In the genomic region with DNA sequence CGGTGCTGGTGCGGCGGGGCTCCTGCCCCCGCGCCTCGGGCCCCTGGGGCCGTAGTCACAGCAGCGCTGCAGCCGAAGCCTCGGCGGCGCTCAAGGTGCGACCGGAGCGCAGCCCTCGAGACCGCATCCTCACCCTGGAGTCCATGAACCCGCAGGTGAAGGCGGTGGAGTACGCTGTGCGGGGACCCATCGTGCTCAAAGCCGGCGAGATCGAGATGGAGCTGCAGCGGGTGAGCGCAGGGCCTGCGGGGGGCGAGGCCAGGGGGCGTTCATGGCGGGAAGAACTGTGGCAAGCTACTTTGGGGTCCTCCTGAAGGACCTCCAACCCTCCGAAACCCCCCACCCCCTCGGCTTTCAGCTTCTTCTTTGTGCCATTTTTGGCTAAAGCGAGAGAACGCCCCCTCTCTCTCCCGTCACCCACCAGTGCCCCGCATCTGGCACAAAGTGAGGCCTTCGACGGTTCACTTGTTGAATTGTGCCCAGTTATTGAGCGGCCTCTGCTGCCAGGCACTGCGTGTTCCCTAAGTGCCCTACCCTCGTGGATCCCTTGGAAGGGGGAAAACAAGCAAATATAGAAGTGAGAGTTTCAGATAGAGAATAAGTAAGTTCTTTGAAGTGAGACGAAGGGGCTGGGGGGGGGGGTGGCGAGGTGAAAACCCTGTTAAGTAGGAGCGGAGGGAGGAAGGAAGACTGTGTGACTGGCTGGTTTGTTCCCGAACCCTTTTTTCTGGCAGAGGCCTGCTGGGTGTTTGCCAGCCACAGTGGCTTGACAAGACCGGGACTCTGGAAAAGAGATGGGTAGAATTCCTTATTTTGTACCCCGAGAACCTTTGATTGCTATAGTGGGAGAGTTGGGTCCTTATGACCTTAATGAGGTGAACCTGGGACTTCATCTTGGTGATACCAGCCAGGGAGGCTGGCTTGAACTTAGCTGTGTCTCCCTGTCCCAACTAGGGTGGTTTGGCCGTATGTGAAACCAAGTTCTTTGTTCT, we compare ENCODE assay signal across 8 mouse cellular contexts. TPM values are rescaled to one million over a fixed set of nuclear protein-coding genes. Genes with fewer than 3 reads are reported as not detected.
DNase-seq lines count a peak whose midpoint lies in the region; ATAC-seq and TF ChIP-seq lines count a peak whose summit lies in the region.

No protein-coding gene starts in this region.

- ATAC-seq in forebrain, embryonic 15.5 days (replicated peaks), result peak; percentile 44; the same call in 1 of the 2 replicates
- ATAC-seq in kidney, embryonic 16.5 days (ENCODE audit: low FRiP score, low TSS enrichment), result peak; percentile 43

- H3K79me2 ChIP-seq in macrophage (ENCODE audit: inconsistent target), result no peaks in the 10 kb centered on the region

- H3K9me3 ChIP-seq in forebrain, embryonic 15.5 days, result no peaks in the 10 kb centered on the region
- H3K9me3 ChIP-seq in kidney, embryonic 16.5 days (ENCODE audit: low read length), result no peaks in the 10 kb centered on the region

- H3K27me3 ChIP-seq in forebrain, embryonic 15.5 days, result no peaks in the 10 kb centered on the region
- no peaks in the 10 kb centered on the region for H3K27me3 ChIP-seq in kidney, embryonic 16.5 days (ENCODE audit: insufficient read depth, low read length)
- H3K27me3 ChIP-seq in splenic B cell, adult 2 months (ENCODE audit: control insufficient read depth, insufficient read depth, low read length, poor library complexity, severe bottlenecking), result no peaks in the 10 kb centered on the region; the same call in 1 of the 2 replicates

- no peaks in the 10 kb centered on the region for H3K36me3 ChIP-seq in forebrain, embryonic 15.5 days
- H3K36me3 ChIP-seq in kidney, embryonic 16.5 days (ENCODE audit: insufficient read depth, low read length), result no peaks in the 10 kb centered on the region
- H3K36me3 ChIP-seq in macrophage (ENCODE audit: inconsistent target), result no peaks in the 10 kb centered on the region
- no peaks in the 10 kb centered on the region for H3K36me3 ChIP-seq in splenic B cell, adult 2 months (ENCODE audit: control insufficient read depth, insufficient read depth, low read length, poor library complexity, severe bottlenecking)

- 10% methylated on average over 49 of the region's 49 CpGs for WGBS in lung, adult 2 months
- WGBS in forebrain, embryonic 15.5 days, result 3% methylated on average over 49 of the region's 49 CpGs
- 7% methylated on average over 48 of the region's 49 CpGs for WGBS in kidney, embryonic 16.5 days
- 15% methylated on average over 45 of the region's 49 CpGs for WGBS in macrophage (ENCODE audit: missing documents)

- H3K4me1 ChIP-seq in lung, adult 2 months (ENCODE audit: control insufficient read depth, insufficient read depth, low read length), result 0 out of 2 replicates have a peak, but pooled peaks cover 4% of the 10 kb centered on the region
- no peaks in the 10 kb centered on the region for H3K4me1 ChIP-seq in brown adipose tissue, adult 24 weeks (ENCODE audit: control insufficient read depth, insufficient read depth, insufficient read length, low read length)
- peaks cover 16% of the 10 kb centered on the region for H3K4me1 ChIP-seq in forebrain, embryonic 15.5 days
- no peaks in the 10 kb centered on the region for H3K4me1 ChIP-seq in kidney, embryonic 16.5 days (ENCODE audit: insufficient read depth, low read length)

- H3K4me3 ChIP-seq in lung, adult 2 months (replicated peaks; ENCODE audit: extremely low read depth, low read depth, low read length), result peak overlapping the region; percentile 92
- H3K4me3 ChIP-seq in brown adipose tissue, adult 24 weeks (ENCODE audit: insufficient read depth, low read depth, low read length), result peak overlapping the region; percentile 87
- peak overlapping the region; percentile 82 for H3K4me3 ChIP-seq in forebrain, embryonic 15.5 days
- H3K4me3 ChIP-seq in kidney, embryonic 16.5 days (ENCODE audit: low read length), result peak overlapping the region; percentile 73
- peak overlapping the region; percentile 50 for H3K4me3 ChIP-seq in macrophage (ENCODE audit: inconsistent target)

- TF ChIP-seq POLR2A in lung, adult 2 months (IDR thresholded peaks at IDR 0.05; ENCODE audit: borderline replicate concordance, extremely low read depth, low read depth, low read length), result no peak

- H3K9ac ChIP-seq in forebrain, embryonic 15.5 days (replicated peaks), result peak overlapping the region; percentile 74
- peak overlapping the region; percentile 84 for H3K9ac ChIP-seq in kidney, embryonic 16.5 days (replicated peaks; ENCODE audit: low read length)

- no peak for TF ChIP-seq CTCF in lung, adult 2 months (IDR thresholded peaks at IDR 0.05; ENCODE audit: insufficient read depth, low read length)

- no peak overlapping the region for H3K27ac ChIP-seq in brown adipose tissue, adult 24 weeks (replicated peaks; ENCODE audit: low read depth, low read length)
- H3K27ac ChIP-seq in forebrain, embryonic 15.5 days (replicated peaks), result peak overlapping the region; percentile 78
- no peak overlapping the region for H3K27ac ChIP-seq in kidney, embryonic 16.5 days (ENCODE audit: low read length)
- no peak overlapping the region for H3K27ac ChIP-seq in macrophage

- peak overlapping the region; percentile 86 for H3K4me2 ChIP-seq in forebrain, embryonic 15.5 days (replicated peaks)
- peak overlapping the region; percentile 98 for H3K4me2 ChIP-seq in kidney, embryonic 16.5 days (replicated peaks; ENCODE audit: low read depth, low read length)

- DNase-seq in lung, adult 2 months, result no peak
- DNase-seq in lung, postnatal 14 days, result no peak
- DNase-seq in splenic B cell, adult 2 months (ENCODE audit: low read depth, low spot score), result peak; percentile 22
- no peak for DNase-seq in ovary, postnatal 14 days (ENCODE audit: low spot score)

RNA-seq across cellular contexts. Expression of gene Gpt2, which starts 0.9 kb away (rescaled TPM):
- 9.6 and 16.4 TPM in 2 replicates for polyA plus RNA-seq in lung, adult 2 months (2012; rRNA removed)
- polyA plus RNA-seq in brown adipose tissue, adult 24 weeks (2012; ENCODE audit: insufficient read depth, insufficient read length, missing spikeins), result 11.1 TPM in 2 replicates
- 39.7 and 40.9 TPM in 2 replicates for polyA plus RNA-seq in forebrain, embryonic 15.5 days (2015; fragmentation: Nextera tagmentation; extraction: Ambion mirVana)
- 19.1 and 21.2 TPM in 2 replicates for polyA plus RNA-seq in kidney, embryonic 16.5 days (2015; fragmentation: Nextera tagmentation; extraction: Ambion mirVana)
- 10 to 100 TPM in 5 of 26 experiments, 1 to 10 TPM in 21; 3.0 to 16.1 (median 7.1) TPM for total RNA-seq in macrophage (2018; cell fraction: chromatin; rRNA removed)
- total RNA-seq in macrophage (2018; cell fraction: cytosol; rRNA removed), result 1 to 10 TPM; 4.1 to 8.8 (median 5.9) TPM
- 10 to 100 TPM in 2 of 26 experiments, 1 to 10 TPM in 24; 3.7 to 13.5 (median 6.0) TPM for total RNA-seq in macrophage (2018; cell fraction: nucleus; rRNA removed)
- polyA plus RNA-seq in macrophage (2018), result 4.7 to 7.9 TPM (median 5.4 TPM) in 3 replicates
